Mouse (Mus musculus) ES-Bruce4 (cell line): ENCODE measurements around the gene Spaca4. TPM values are rescaled to one million over a fixed set of nuclear protein-coding genes. Genes with fewer than 3 reads are reported as not detected.

Experiments
- H3K27ac ChIP-seq: 2 replicates; pipeline ENCODE4 v1.5.1; 2012; ENCODE audit warnings: low read length, inconsistent platforms; ENCODE audit not compliant: insufficient read depth
- H3K27me3 ChIP-seq: 2 replicates; pipeline ENCODE4 v1.6.1; 2012; ENCODE audit warnings: mild to moderate bottlenecking, low read length, inconsistent platforms; ENCODE audit not compliant: control insufficient read depth, poor library complexity, insufficient read depth, severe bottlenecking
- H3K36me3 ChIP-seq: 2 replicates; pipeline ENCODE4 v1.6.1; 2012; ENCODE audit warnings: inconsistent platforms, mild to moderate bottlenecking, low read length, moderate library complexity; ENCODE audit not compliant: control insufficient read depth, poor library complexity, insufficient read depth, severe bottlenecking
- H3K4me1 ChIP-seq: one replicate; pipeline ENCODE4 v1.8.1; 2011; ENCODE audit warnings: low read length; ENCODE audit not compliant: control insufficient read depth, insufficient read depth
- H3K4me3 ChIP-seq: 2 replicates; pipeline ENCODE4 v1.5.1; 2011; ENCODE audit warnings: low read depth, mild to moderate bottlenecking, low read length
- H3K9ac ChIP-seq: 2 replicates; pipeline ENCODE4 v1.6.1; 2012; ENCODE audit warnings: low read depth, mild to moderate bottlenecking, inconsistent platforms; ENCODE audit not compliant: poor library complexity, severe bottlenecking
- H3K9me3 ChIP-seq: replicated peaks from 2 replicates; pipeline ENCODE4 v1.6.1; 2012; ENCODE audit warnings: mild to moderate bottlenecking, low read length, inconsistent platforms; ENCODE audit not compliant: control insufficient read depth, poor library complexity, insufficient read depth, severe bottlenecking
- CTCF ChIP-seq: IDR thresholded peaks from one replicate; pipeline ENCODE4 v1.8.1; 2011; ENCODE audit warnings: low read depth, low read length
- EP300 ChIP-seq: IDR thresholded peaks from 2 replicates; pipeline ENCODE4 v1.6.1; 2011; ENCODE audit warnings: low read depth, low read length; ENCODE audit not compliant: insufficient read depth
- POLR2A ChIP-seq: IDR thresholded peaks from one replicate; pipeline ENCODE4 v1.8.1; 2011; ENCODE audit warnings: low read length; ENCODE audit not compliant: insufficient read depth
- polyA plus RNA-seq: library from polyadenylated mRNA; stranded (reverse); fragments of >200 nt; gene quantifications from 2 replicates; pipeline ENCODE4 v1.2.4, GENCODE M21; 2011; ENCODE audit warnings: low read depth; ENCODE audit not compliant: missing spikeins, insufficient read depth, insufficient read length

Gene Spaca4
- polyA plus RNA-seq, 1 experiment = not detected

- no peak for TF ChIP-seq POLR2A
- no peak for TF ChIP-seq CTCF
- H3K36me3 ChIP-seq = no peaks in the 10 kb centered on the region
Measured at GRCm38 (mm10) chr7:45678513-45678912, 47.1 kb downstream of the Spaca4 start.

GRCm38 (mm10) chr7:45677627-45678295 is 47.9 kb downstream of the Spaca4 start:
- Histone ChIP-seq H3K27me3 (no peaks in the 10 kb centered on the region), H3K36me3 (no peaks in the 10 kb centered on the region), H3K27ac (no peak overlapping the region), H3K4me1 (no peaks in the 10 kb centered on the region), H3K9ac (no peak overlapping the region), H3K9me3 (no peaks in the 10 kb centered on the region), H3K4me3 (no peak overlapping the region)
- TF ChIP-seq POLR2A (no peak), CTCF (no peak), EP300 (no peak)

More at GRCm38 (mm10) chr7:45678513-45678912, 47.1 kb downstream of the Spaca4 start:
- no peaks in the 10 kb centered on the region for H3K27me3 ChIP-seq
- no peak overlapping the region for H3K4me3 ChIP-seq
- no peak overlapping the region for H3K27ac ChIP-seq
- H3K9ac ChIP-seq = no peak overlapping the region
- H3K9me3 ChIP-seq = no peaks in the 10 kb centered on the region
- no peaks in the 10 kb centered on the region for H3K4me1 ChIP-seq

Other genes starting within 250 kb of the Spaca4 start
- 1.3 and 2.4 TPM in 2 replicates for gene Tulp2, start 243.9 kb downstream of the Spaca4 start, polyA plus RNA-seq
- gene Gm45808, start 239.0 kb downstream of the Spaca4 start, polyA plus RNA-seq = not detected in 2 replicates
- 15.3 and 15.5 TPM in 2 replicates for gene Dhdh, start 237.0 kb downstream of the Spaca4 start, polyA plus RNA-seq
- 105 and 119 TPM in 2 replicates for gene Nucb1, start 215.4 kb downstream of the Spaca4 start, polyA plus RNA-seq
- 15.5 and 18.6 TPM in 2 replicates for gene Ppp1r15a, start 199.5 kb downstream of the Spaca4 start, polyA plus RNA-seq
- 14.3 and 18.6 TPM in 2 replicates for gene Plekha4, start 199.5 kb downstream of the Spaca4 start, polyA plus RNA-seq
- gene Hsd17b14, start 170.9 kb downstream of the Spaca4 start, polyA plus RNA-seq = 55.0 and 62.2 TPM in 2 replicates
- 104 and 144 TPM in 2 replicates for gene Bcat2, start 155.7 kb downstream of the Spaca4 start, polyA plus RNA-seq
- gene Fgf21, start 110.3 kb downstream of the Spaca4 start, polyA plus RNA-seq = 0.94 and 1.7 TPM in 2 replicates
- gene Fut1, start 108.5 kb downstream of the Spaca4 start, polyA plus RNA-seq = 3.0 and 3.9 TPM in 2 replicates
- gene Izumo1, start 104.0 kb downstream of the Spaca4 start, polyA plus RNA-seq = 4.6 and 5.8 TPM in 2 replicates
- gene Rasip1, start 98.3 kb downstream of the Spaca4 start, polyA plus RNA-seq = 2.5 and 3.0 TPM in 2 replicates
- 2.2 and 4.1 TPM in 2 replicates for gene Mamstr, start 85.8 kb downstream of the Spaca4 start, polyA plus RNA-seq
- 0.87 TPM in 1 of 2 replicates, not detected in the other for gene Fut2, start 59.4 kb downstream of the Spaca4 start, polyA plus RNA-seq
- gene Ntn5, start 41.8 kb downstream of the Spaca4 start, polyA plus RNA-seq = 0.51 TPM in 1 of 2 replicates, not detected in the other
- gene Sec1, start 31.4 kb downstream of the Spaca4 start, polyA plus RNA-seq = 1.1 and 1.4 TPM in 2 replicates
- 6.0 and 9.7 TPM in 2 replicates for gene Car11, start 26.0 kb downstream of the Spaca4 start, polyA plus RNA-seq
- gene Dbp, start 20.7 kb downstream of the Spaca4 start, polyA plus RNA-seq = 6.7 and 6.9 TPM in 2 replicates
- 1,593 and 1,677 TPM in 2 replicates for gene Rpl18, start 10.4 kb downstream of the Spaca4 start, polyA plus RNA-seq
- 10.4 and 11.1 TPM in 2 replicates for gene Sphk2, start 7.8 kb downstream of the Spaca4 start, polyA plus RNA-seq
- gene Fam83e, start 4.6 kb downstream of the Spaca4 start, polyA plus RNA-seq = 0.85 and 1.4 TPM in 2 replicates
- gene Lmtk3, start 57.9 kb upstream of the Spaca4 start, polyA plus RNA-seq = 9.6 and 11.3 TPM in 2 replicates
- gene Sult2b1, start 58.9 kb upstream of the Spaca4 start, polyA plus RNA-seq = 5.4 and 6.4 TPM in 2 replicates
- gene Cyth2, start 88.8 kb upstream of the Spaca4 start, polyA plus RNA-seq = 75.1 and 75.8 TPM in 2 replicates
- gene Kcnj14, start 99.0 kb upstream of the Spaca4 start, polyA plus RNA-seq = 0.75 TPM in 1 of 2 replicates, not detected in the other
- 32.3 and 36.3 TPM in 2 replicates for gene Grwd1, start 105.1 kb upstream of the Spaca4 start, polyA plus RNA-seq
- 98.0 and 102 TPM in 2 replicates for gene Kdelr1, start 147.0 kb upstream of the Spaca4 start, polyA plus RNA-seq
- gene Grin2d, start 152.6 kb upstream of the Spaca4 start, polyA plus RNA-seq = 0.43 and 0.68 TPM in 2 replicates
- 2.0 and 3.4 TPM in 2 replicates for gene Syngr4, start 170.9 kb upstream of the Spaca4 start, polyA plus RNA-seq
- 21.7 and 28.2 TPM in 2 replicates for gene Tmem143, start 171.1 kb upstream of the Spaca4 start, polyA plus RNA-seq
- gene Emp3, start 195.6 kb upstream of the Spaca4 start, polyA plus RNA-seq = 10.6 and 11.0 TPM in 2 replicates
- 7.6 and 10.2 TPM in 2 replicates for gene Ccdc114, start 198.3 kb upstream of the Spaca4 start, polyA plus RNA-seq